18 mouse cellular contexts compared by ENCODE assay signal in genomic region chr14:22546676-22546984, GRCm38 (mm10).
DNase-seq lines count a peak whose midpoint lies in the region; ATAC-seq and TF ChIP-seq lines count a peak whose summit lies in the region.
"Had no signal": no experiment of that assay in that cellular context is flagged by ENCODE, and none has a peak within 500 bp of the region (broad histone marks: within the 10 kb centered on the region; RNA-seq: fewer than 3 reads in every experiment).

No protein-coding gene starts in this region.

- no peak overlapping the region for H3K9ac ChIP-seq in hindbrain, postnatal 0 days (replicated peaks; ENCODE audit: low read length)
- H3K9ac ChIP-seq in midbrain, embryonic 13.5 days (replicated peaks): no peak overlapping the region
- H3K9ac ChIP-seq: embryonic facial prominence, embryonic 15.5 days; heart, embryonic 12.5 days; liver, embryonic 14.5 days had no signal

- DNase-seq in hindbrain, embryonic 10.5 days (ENCODE audit: low spot score): peak; percentile 30
- no peak for DNase-seq in hindbrain, postnatal 0 days (ENCODE audit: low spot score)
- DNase-seq in embryo, embryonic 10.5 days (ENCODE audit: low spot score): peak; percentile 64
- DNase-seq in embryonic facial prominence, embryonic 10.5 days (ENCODE audit: low spot score): peak; percentile 14
- no peak for DNase-seq in cerebellum, adult 2 months
- no peak for DNase-seq in gastrocnemius, adult 2 months
- no peak for DNase-seq in layer of hippocampus, adult 18-20 months (ENCODE audit: low spot score in 2 of 2)
- DNase-seq: cerebellum, adult 9-10 months; heart, postnatal 14 days; kidney, adult 2 months; kidney, postnatal 10 days; spleen, adult 18-20 months had no signal

- no peak overlapping the region for H3K4me2 ChIP-seq in hindbrain, postnatal 0 days (ENCODE audit: low read depth, low read length)
- no peak overlapping the region for H3K4me2 ChIP-seq in midbrain, embryonic 13.5 days (replicated peaks)
- H3K4me2 ChIP-seq: embryonic facial prominence, embryonic 15.5 days; heart, embryonic 12.5 days had no signal

- no peak overlapping the region for H3K27ac ChIP-seq in hindbrain, embryonic 10.5 days
- no peak overlapping the region for H3K27ac ChIP-seq in hindbrain, postnatal 0 days
- H3K27ac ChIP-seq in embryonic facial prominence, embryonic 10.5 days (replicated peaks): peak overlapping the region; percentile 40
- H3K27ac ChIP-seq in midbrain, embryonic 13.5 days: no peak overlapping the region
- no peak overlapping the region for H3K27ac ChIP-seq in cerebellum, adult 2 months (ENCODE audit: insufficient read depth, low read length)
- no peak overlapping the region for H3K27ac ChIP-seq in gastrocnemius, adult 2 months
- H3K27ac ChIP-seq: embryonic facial prominence, embryonic 15.5 days; layer of hippocampus, adult 2 months; liver, embryonic 14.5 days had no signal

- H3K4me3 ChIP-seq in hindbrain, embryonic 10.5 days: no peak overlapping the region
- no peak overlapping the region for H3K4me3 ChIP-seq in hindbrain, postnatal 0 days (ENCODE audit: low read length)
- H3K4me3 ChIP-seq in embryonic facial prominence, embryonic 10.5 days: no peak overlapping the region
- H3K4me3 ChIP-seq in midbrain, embryonic 13.5 days (replicated peaks): no peak overlapping the region
- H3K4me3 ChIP-seq in cerebellum, adult 2 months (replicated peaks; ENCODE audit: insufficient read depth, low read depth, low read length): no peak overlapping the region
- H3K4me3 ChIP-seq in gastrocnemius, adult 2 months: no peak overlapping the region
- H3K4me3 ChIP-seq: embryonic facial prominence, embryonic 15.5 days; heart, embryonic 12.5 days; layer of hippocampus, adult 2 months had no signal

- no peaks in the 10 kb centered on the region for H3K36me3 ChIP-seq in hindbrain, embryonic 10.5 days
- H3K36me3 ChIP-seq in hindbrain, postnatal 0 days (ENCODE audit: insufficient read depth, low read length): no peaks in the 10 kb centered on the region
- H3K36me3 ChIP-seq in embryonic facial prominence, embryonic 10.5 days (replicated peaks): no peaks in the 10 kb centered on the region
- no peaks in the 10 kb centered on the region for H3K36me3 ChIP-seq in midbrain, embryonic 13.5 days
- H3K36me3 ChIP-seq: embryonic facial prominence, embryonic 15.5 days; heart, embryonic 12.5 days had no signal

- 0 out of 2 replicates have a peak, but pooled peaks cover 9% of the 10 kb centered on the region for H3K27me3 ChIP-seq in hindbrain, embryonic 10.5 days (ENCODE audit: insufficient read depth, poor library complexity, severe bottlenecking)
- H3K27me3 ChIP-seq in hindbrain, postnatal 0 days (ENCODE audit: insufficient read depth, low read length): no peaks in the 10 kb centered on the region
- H3K27me3 ChIP-seq in embryonic facial prominence, embryonic 10.5 days (replicated peaks; ENCODE audit: low read depth, poor library complexity, severe bottlenecking): no peaks in the 10 kb centered on the region
- peaks cover 3% of the 10 kb centered on the region for H3K27me3 ChIP-seq in midbrain, embryonic 13.5 days
- no peaks in the 10 kb centered on the region for H3K27me3 ChIP-seq in cerebellum, adult 2 months (ENCODE audit: control insufficient read depth, insufficient read depth, low read length)
- H3K27me3 ChIP-seq: embryonic facial prominence, embryonic 15.5 days; heart, embryonic 12.5 days had no signal

- no peak for ATAC-seq in hindbrain, postnatal 0 days
- peak; percentile 74 for ATAC-seq in midbrain, embryonic 13.5 days
- ATAC-seq: inflammation-experienced regulatory T-cells, adult 6 months had no signal

- peaks cover 34% of the 10 kb centered on the region for H3K4me1 ChIP-seq in hindbrain, embryonic 10.5 days (replicated peaks)
- no peaks in the 10 kb centered on the region for H3K4me1 ChIP-seq in hindbrain, postnatal 0 days (ENCODE audit: insufficient read depth, low read length)
- H3K4me1 ChIP-seq in embryonic facial prominence, embryonic 10.5 days: peaks cover 31% of the 10 kb centered on the region
- H3K4me1 ChIP-seq in midbrain, embryonic 13.5 days (replicated peaks): peaks cover 20% of the 10 kb centered on the region
- H3K4me1 ChIP-seq in cerebellum, adult 2 months (ENCODE audit: control insufficient read depth, insufficient read depth, low read length): no peaks in the 10 kb centered on the region
- H3K4me1 ChIP-seq: heart, embryonic 12.5 days had no signal

- no peak for TF ChIP-seq POLR2A in cerebellum, adult 2 months (IDR thresholded peaks at IDR 0.05; ENCODE audit: borderline replicate concordance, insufficient read depth, low read length)

- 49% methylated on average over 4 of the region's 4 CpGs for WGBS in hindbrain, embryonic 10.5 days
- 43% methylated on average over 4 of the region's 4 CpGs for WGBS in hindbrain, postnatal 0 days
- WGBS in embryonic facial prominence, embryonic 10.5 days: 66% methylated on average over 4 of the region's 4 CpGs
- 20% methylated on average over 4 of the region's 4 CpGs for WGBS in midbrain, embryonic 13.5 days
- WGBS in cerebellum, adult 2 months: 67% methylated on average over 4 of the region's 4 CpGs

- no peak for TF ChIP-seq CTCF in hindbrain, postnatal 0 days (IDR thresholded peaks at IDR 0.05; ENCODE audit: low read depth)
- no peak for TF ChIP-seq CTCF in cerebellum, adult 2 months (IDR thresholded peaks at IDR 0.05; ENCODE audit: borderline replicate concordance, insufficient read depth, low read depth, low read length)
- TF ChIP-seq CTCF in gastrocnemius, adult 2 months (IDR thresholded peaks at IDR 0.05): no peak

- intact Hi-C loops in gastrocnemius, adult 2 months (cut with DNase I): no loop called here

- no peaks in the 10 kb centered on the region for H3K9me3 ChIP-seq in hindbrain, embryonic 10.5 days
- no peaks in the 10 kb centered on the region for H3K9me3 ChIP-seq in hindbrain, postnatal 0 days (ENCODE audit: low read length)
- H3K9me3 ChIP-seq in embryonic facial prominence, embryonic 10.5 days: no peaks in the 10 kb centered on the region
- no peaks in the 10 kb centered on the region for H3K9me3 ChIP-seq in midbrain, embryonic 13.5 days
- H3K9me3 ChIP-seq: embryonic facial prominence, embryonic 15.5 days; heart, embryonic 12.5 days had no signal

Comparison
In these comparisons a context has a peak if more than half of its experiments do, and no peak if none do; other contexts are left out.
1. DNase-seq: peak in hindbrain, embryonic 10.5 days (single experiment), embryo, embryonic 10.5 days (single experiment) and embryonic facial prominence, embryonic 10.5 days (single experiment); none in hindbrain, postnatal 0 days (single experiment), cerebellum, adult 2 months (0 of 2), gastrocnemius, adult 2 months (single experiment) and layer of hippocampus, adult 18-20 months (0 of 2).